Comparison of ENCODE assay signal across 10 mouse cellular contexts in the genomic region with DNA sequence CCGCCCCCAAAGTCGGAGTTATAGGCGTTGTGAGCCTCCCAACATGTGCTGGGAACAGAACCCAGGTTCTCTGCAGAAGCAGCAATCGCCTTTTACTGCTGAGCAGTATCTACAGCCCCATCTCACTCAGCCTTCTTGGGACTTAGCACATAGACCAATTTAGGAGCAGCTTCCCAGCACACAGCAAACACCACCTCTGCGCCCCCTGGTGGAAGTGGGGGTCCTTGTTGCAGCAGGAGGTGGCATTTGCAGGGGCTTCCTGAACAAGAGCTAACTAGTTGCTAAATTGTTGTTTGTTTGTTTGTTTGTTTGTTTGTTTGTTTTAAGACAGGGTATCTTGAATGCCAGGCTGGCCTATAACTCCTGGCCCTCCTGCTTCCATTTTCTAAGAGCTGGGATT. TPM values are rescaled to one million over a fixed set of nuclear protein-coding genes. Genes with fewer than 3 reads are reported as not detected.
A peak's percentile ranks its signal among the peaks of the same experiment; 100 is the strongest.
DNase-seq lines count a peak whose midpoint lies in the region; ATAC-seq and TF ChIP-seq lines count a peak whose summit lies in the region.
"Had no signal": no experiment of that assay in that cellular context is flagged by ENCODE, and none has a peak within 500 bp of the region (broad histone marks: within the 10 kb centered on the region; RNA-seq: fewer than 3 reads in every experiment).

No protein-coding gene starts in this region.

- peak; percentile 33 to 72 for DNase-seq in kidney, adult 8-10 months
- peak; percentile 60 for DNase-seq in CH12.LX (ENCODE audit: extremely low read depth)
- peak; percentile 66 for DNase-seq in T-cell, adult 2 months (ENCODE audit: low spot score)
- DNase-seq in embryonic facial prominence, embryonic 14.5 days (ENCODE audit: low spot score), result peak; percentile 67
- DNase-seq in layer of hippocampus, postnatal 25 days (ENCODE audit: extremely low spot score in 1 of 2, low spot score in 1 of 2), result peak; percentile 34 to 67
- DNase-seq in right cerebral cortex, postnatal 4 days, result peak; percentile 60
- no peak for DNase-seq in frontal cortex, postnatal 25 days (ENCODE audit: low spot score in 2 of 2)

- dilution Hi-C loops in CH12.LX (cut with MboI; ENCODE audit: extremely low pct_ligation_motif_present, extremely low pct_unique_long_range_greater_than_20kb, low sequenced_read_pairs), result no loop called here

- no peak for TF ChIP-seq POLR2A in CH12.LX (IDR thresholded peaks at IDR 0.05; ENCODE audit: low read depth, low read length)

- TF ChIP-seq CTCF in CH12.LX (conservative IDR thresholded peaks at IDR 0.05 in 1 of 2, IDR thresholded peaks at IDR 0.05 in 1 of 2; ENCODE audit: low read depth in 2 of 2, low read length in 2 of 2), result peak; percentile 55 to 84

- H3K27me3 ChIP-seq in kidney, embryonic 14.5 days (ENCODE audit: control insufficient read depth, insufficient read depth, low read length), result peaks cover 5% of the 10 kb centered on the region; the same call in 1 of the 2 replicates
- peaks cover 75% of the 10 kb centered on the region for H3K27me3 ChIP-seq in CH12.LX (replicated peaks)
- H3K27me3 ChIP-seq in embryonic facial prominence, embryonic 14.5 days (replicated peaks; ENCODE audit: control insufficient read depth, insufficient read depth, low read length), result peaks cover 7% of the 10 kb centered on the region; the same call in 1 of the 2 replicates

- no peak for ATAC-seq in kidney, embryonic 14.5 days (ENCODE audit: low FRiP score, low TSS enrichment)
- ATAC-seq in embryonic facial prominence, embryonic 14.5 days (ENCODE audit: low read depth), result no peak

- H3K9me3 ChIP-seq in kidney, embryonic 14.5 days (ENCODE audit: control insufficient read depth, low read length), result no peaks in the 10 kb centered on the region
- H3K9me3 ChIP-seq in CH12.LX (replicated peaks; ENCODE audit: low read length), result peaks cover 27% of the 10 kb centered on the region
- no peaks in the 10 kb centered on the region for H3K9me3 ChIP-seq in embryonic facial prominence, embryonic 14.5 days (ENCODE audit: control insufficient read depth, low read length)

- H3K4me3 ChIP-seq in kidney, embryonic 14.5 days (ENCODE audit: low read length), result no peak overlapping the region
- H3K4me3 ChIP-seq in CH12.LX (replicated peaks in 1 of 3; ENCODE audit: low read depth in 2 of 3, low read length in 2 of 3, poor library complexity in 1 of 3), result no peak overlapping the region
- H3K4me3 ChIP-seq in embryonic facial prominence, embryonic 14.5 days (ENCODE audit: low read depth, low read length), result no peak overlapping the region

- H3K4me2 ChIP-seq in kidney, embryonic 14.5 days (replicated peaks; ENCODE audit: low read depth, low read length), result no peak overlapping the region
- no peak overlapping the region for H3K4me2 ChIP-seq in CH12.LX (ENCODE audit: insufficient read depth, low read depth, poor library complexity, severe bottlenecking)
- no peak overlapping the region for H3K4me2 ChIP-seq in embryonic facial prominence, embryonic 14.5 days (ENCODE audit: low read depth, low read length)

- TF ChIP-seq EP300 in CH12.LX (IDR thresholded peaks at IDR 0.05; ENCODE audit: low read length), result no peak

- no peak overlapping the region for H3K9ac ChIP-seq in kidney, embryonic 14.5 days (ENCODE audit: low read depth, low read length)
- H3K9ac ChIP-seq in CH12.LX (ENCODE audit: insufficient read depth, low read depth), result no peak overlapping the region
- H3K9ac ChIP-seq in embryonic facial prominence, embryonic 14.5 days (ENCODE audit: low read depth, low read length), result no peak overlapping the region

- no peak overlapping the region for H3K27ac ChIP-seq in kidney, embryonic 14.5 days (ENCODE audit: low read depth, low read length)
- H3K27ac ChIP-seq in CH12.LX (ENCODE audit: insufficient read depth, low read depth), result no peak overlapping the region
- no peak overlapping the region for H3K27ac ChIP-seq in embryonic facial prominence, embryonic 14.5 days (replicated peaks; ENCODE audit: low read depth, low read length)

- no peaks in the 10 kb centered on the region for H3K36me3 ChIP-seq in kidney, embryonic 14.5 days (ENCODE audit: control insufficient read depth, insufficient read depth, low read length)
- H3K36me3 ChIP-seq in CH12.LX (replicated peaks in 1 of 2; ENCODE audit: control insufficient read depth in 1 of 2, insufficient read depth in 1 of 2, low read length in 1 of 2), result no peaks in the 10 kb centered on the region
- H3K36me3 ChIP-seq in embryonic facial prominence, embryonic 14.5 days (ENCODE audit: control insufficient read depth, insufficient read depth, low read length), result no peaks in the 10 kb centered on the region

- H3K79me2 ChIP-seq in CH12.LX (replicated peaks; ENCODE audit: control insufficient read depth, extremely low read depth, insufficient read depth, poor library complexity, severe bottlenecking), result no peaks in the 10 kb centered on the region

- WGBS in kidney, embryonic 14.5 days, result 24% methylated on average over 5 of the region's 5 CpGs
- WGBS in embryonic facial prominence, embryonic 14.5 days, result 25% methylated on average over 5 of the region's 5 CpGs

- in situ Hi-C loops in CH12.LX (cut with MboI; ENCODE audit: low pct_ligation_motif_present, low pct_unique_long_range_greater_than_20kb, low sequenced_read_pairs), result no loop called here

- TF ChIP-seq RAD21 in CH12.LX (IDR thresholded peaks at IDR 0.05; ENCODE audit: low read depth, low read length), result peak; percentile 43

- no peaks in the 10 kb centered on the region for H3K4me1 ChIP-seq in kidney, embryonic 14.5 days (ENCODE audit: control insufficient read depth, insufficient read depth, low read length)
- no peaks in the 10 kb centered on the region for H3K4me1 ChIP-seq in CH12.LX (ENCODE audit: control insufficient read depth in 1 of 2, insufficient read depth in 2 of 2)
- H3K4me1 ChIP-seq in embryonic facial prominence, embryonic 14.5 days (ENCODE audit: control insufficient read depth, insufficient read depth, low read length), result no peaks in the 10 kb centered on the region

TF ChIP-seq in CH12.LX, 34 proteins besides CTCF, POLR2A, EP300 and RAD21:
- TF ChIP-seq IRF4 (IDR thresholded peaks at IDR 0.05; ENCODE audit: low read depth, low read length) (no peak), ZNF384 (IDR thresholded peaks at IDR 0.05; ENCODE audit: low read depth, low read length) (0 out of 2 replicates have a peak, but pooled peaks have one; percentile 11), SMC3 (IDR thresholded peaks at IDR 0.05; ENCODE audit: low read depth, low read length) (peak; percentile 86), SIN3A (IDR thresholded peaks at IDR 0.05; ENCODE audit: low read length) (no peak)

RNA-seq across cellular contexts. Expression of a gene that starts 11.7 kb away (rescaled TPM):
- polyA plus RNA-seq in kidney, embryonic 14.5 days (2014; fragmentation: Nextera tagmentation; extraction: Ambion mirVana), result 3.5 and 3.6 TPM in 2 replicates
- total RNA-seq in CH12.LX (2012; rRNA removed), result not detected in 2 replicates
- not detected in 2 replicates for total RNA-seq in CH12.LX (2014; rRNA removed)
- polyA plus RNA-seq in CH12.LX (2012; ENCODE audit: insufficient read length, low read depth), result not detected in 2 replicates
- 1.8 and 2.3 TPM in 2 replicates for polyA plus RNA-seq in embryonic facial prominence, embryonic 14.5 days (2014; fragmentation: Nextera tagmentation; extraction: Ambion mirVana)
- total RNA-seq in layer of hippocampus, postnatal 25 days (2021), result under 1 TPM in 1 of 2 experiments, not detected in 1; 0.30 TPM
- polyA plus RNA-seq: heart, embryonic 14.5 days; neural tube, embryonic 14.5 days had no signal

RNA-seq across cellular contexts. Expression of a gene that starts 20.1 kb away (rescaled TPM):
- not detected in 2 replicates for polyA plus RNA-seq in kidney, embryonic 14.5 days (2014; fragmentation: Nextera tagmentation; extraction: Ambion mirVana)
- not detected in 2 replicates for total RNA-seq in CH12.LX (2012; rRNA removed)
- not detected in 2 replicates for total RNA-seq in CH12.LX (2014; rRNA removed)
- polyA plus RNA-seq in CH12.LX (2012; ENCODE audit: insufficient read length, low read depth), result not detected in 2 replicates
- 0.43 and 0.45 TPM in 2 replicates for polyA plus RNA-seq in embryonic facial prominence, embryonic 14.5 days (2014; fragmentation: Nextera tagmentation; extraction: Ambion mirVana)
- total RNA-seq in layer of hippocampus, postnatal 25 days (2021), result not detected
- polyA plus RNA-seq: heart, embryonic 14.5 days; neural tube, embryonic 14.5 days had no signal

RNA-seq across cellular contexts. Expression of a gene that starts 31.3 kb away (rescaled TPM):
- 0.21 and 0.28 TPM in 2 replicates for polyA plus RNA-seq in kidney, embryonic 14.5 days (2014; fragmentation: Nextera tagmentation; extraction: Ambion mirVana)
- total RNA-seq in CH12.LX (2012; rRNA removed), result 0.08 and 0.13 TPM in 2 replicates
- not detected in 2 replicates for total RNA-seq in CH12.LX (2014; rRNA removed)
- polyA plus RNA-seq in CH12.LX (2012; ENCODE audit: insufficient read length, low read depth), result 0.34 and 0.36 TPM in 2 replicates
- polyA plus RNA-seq in embryonic facial prominence, embryonic 14.5 days (2014; fragmentation: Nextera tagmentation; extraction: Ambion mirVana), result 0.17 TPM in 1 of 2 replicates, not detected in the other
- not detected for total RNA-seq in layer of hippocampus, postnatal 25 days (2021)
- polyA plus RNA-seq: heart, embryonic 14.5 days had no signal

RNA-seq across cellular contexts. Expression of a gene that starts 44.5 kb away (rescaled TPM):
- 59.8 and 67.3 TPM in 2 replicates for polyA plus RNA-seq in kidney, embryonic 14.5 days (2014; fragmentation: Nextera tagmentation; extraction: Ambion mirVana)
- total RNA-seq in CH12.LX (2012; rRNA removed) (44.6 and 52.4 TPM in 2 replicates), CH12.LX (2014; rRNA removed) (42.4 and 65.6 TPM in 2 replicates)
- 87.8 and 88.9 TPM in 2 replicates for polyA plus RNA-seq in CH12.LX (2012; ENCODE audit: insufficient read length, low read depth)
- polyA plus RNA-seq in embryonic facial prominence, embryonic 14.5 days (2014; fragmentation: Nextera tagmentation; extraction: Ambion mirVana), result 92.5 and 98.9 TPM in 2 replicates
- total RNA-seq in layer of hippocampus, postnatal 25 days (2021), result 10 to 100 TPM; 50.3 to 59.0 TPM

RNA-seq across cellular contexts. Expression of a gene that starts 53.5 kb away (rescaled TPM):
- polyA plus RNA-seq in kidney, embryonic 14.5 days (2014; fragmentation: Nextera tagmentation; extraction: Ambion mirVana), result not detected in 2 replicates
- total RNA-seq in CH12.LX (2012; rRNA removed), result not detected in 2 replicates
- not detected in 2 replicates for total RNA-seq in CH12.LX (2014; rRNA removed)
- polyA plus RNA-seq in CH12.LX (2012; ENCODE audit: insufficient read length, low read depth), result not detected in 2 replicates
- polyA plus RNA-seq in embryonic facial prominence, embryonic 14.5 days (2014; fragmentation: Nextera tagmentation; extraction: Ambion mirVana), result not detected in 2 replicates
- total RNA-seq in layer of hippocampus, postnatal 25 days (2021), result not detected
- polyA plus RNA-seq: neural tube, embryonic 14.5 days had no signal

Comparison
In these comparisons a context has a peak if more than half of its experiments do, and no peak if none do; other contexts are left out.
1. DNase-seq: peak in kidney, adult 8-10 months (2 of 2), CH12.LX (single experiment), T-cell, adult 2 months (single experiment), embryonic facial prominence, embryonic 14.5 days (single experiment), layer of hippocampus, postnatal 25 days (2 of 2) and right cerebral cortex, postnatal 4 days (single experiment); none in frontal cortex, postnatal 25 days (0 of 2).